Mouse (Mus musculus): ENCODE results near the gene Krt78. TPM values are rescaled to one million over a fixed set of nuclear protein-coding genes. Genes with fewer than 3 reads are reported as not detected.
"Not testable (repeated sequence)": the region's sequence is repeated elsewhere in the genome, so short reads cannot be mapped to it uniquely, and the experiment has no call there.

The Krt78 gene
- total RNA-seq (2021): not detected
- long read RNA-seq, experiment 1: 0 reads
- long read RNA-seq, experiment 2: 0 reads

DNA sequence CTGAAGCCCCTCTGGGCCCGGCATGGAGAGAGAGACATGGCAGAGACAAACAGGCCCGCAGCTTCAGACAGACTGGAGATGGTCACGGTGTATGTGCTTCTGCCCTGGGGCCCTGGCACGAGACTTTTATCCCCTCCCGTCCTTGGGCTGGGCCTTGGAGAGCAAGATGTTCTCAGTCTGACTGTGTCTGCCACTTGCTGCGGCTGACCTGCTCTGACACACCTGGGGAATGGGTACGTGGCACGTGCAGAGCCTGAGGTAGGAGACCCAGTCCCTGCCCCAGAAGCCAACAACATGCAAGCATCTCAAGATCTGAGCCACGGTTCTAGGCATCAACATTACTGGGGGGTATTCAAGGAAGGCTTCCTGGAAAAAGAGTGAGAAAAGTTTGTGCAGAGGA lies at the start of gene Krt78:
TSS of gene Krt78 (minus strand) at position 101 of the 400 bp plus-strand sequence.
- intact Hi-C loops (cut with DNase I; ENCODE audit: low total_unique reads): no loop called here
- no peak for DNase-seq

- intact Hi-C loops (cut with DNase I; ENCODE audit: low total_unique reads): no loop called here
- DNase-seq: no peak
These were observed 49.4 kb upstream of the Krt78 start for GRCm38 (mm10) chr15:102003516-102003915.

- intact Hi-C loops (cut with DNase I; ENCODE audit: low total_unique reads): no loop called here
- peak; percentile 59 for DNase-seq
These were observed 48.8 kb upstream of the Krt78 start for GRCm38 (mm10) chr15:102002646-102003488.

GRCm38 (mm10) chr15:101999676-102000335 lies 45.7 kb upstream of the Krt78 start:
- no peak for DNase-seq

DNA sequence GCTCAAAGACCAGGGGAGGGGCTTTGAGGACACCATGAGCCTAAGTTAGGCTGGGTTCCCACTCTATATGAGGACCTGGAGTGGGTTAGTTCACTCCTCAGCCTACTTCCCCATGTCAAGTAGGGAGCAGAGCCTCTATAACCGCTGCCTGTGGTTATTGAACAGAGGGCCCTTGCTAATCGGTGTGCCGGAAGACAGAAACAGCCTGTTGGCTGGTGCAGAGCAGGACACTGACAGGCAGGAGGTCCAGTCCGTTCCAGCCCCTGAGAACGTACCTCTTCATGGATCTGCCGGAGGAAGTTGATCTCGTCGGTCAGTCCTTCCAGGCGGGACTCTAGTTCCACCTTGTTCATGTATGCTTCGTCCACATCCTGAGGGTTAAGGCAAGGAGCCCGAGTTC lies 45.1 kb upstream of the Krt78 start:
- intact Hi-C loops (cut with DNase I; ENCODE audit: low total_unique reads): no loop called here
- no peak for DNase-seq

More at GRCm38 (mm10) chr15:101999676-102000335, 45.7 kb upstream of the Krt78 start:
- intact Hi-C loops (cut with DNase I; ENCODE audit: low total_unique reads): no loop called here

- intact Hi-C loops (cut with DNase I; ENCODE audit: low total_unique reads); DNase-seq: not testable (repeated sequence)
These were observed 42.5 kb upstream of the Krt78 start for GRCm38 (mm10) chr15:101996450-101997078.

- intact Hi-C loops (cut with DNase I; ENCODE audit: low total_unique reads): no loop called here
- no peak for DNase-seq
These were observed 41.6 kb upstream of the Krt78 start for GRCm38 (mm10) chr15:101995484-101996236.

- no peak for DNase-seq
- intact Hi-C loops (cut with DNase I; ENCODE audit: low total_unique reads): no loop called here
These were observed 40.3 kb upstream of the Krt78 start for GRCm38 (mm10) chr15:101994365-101994764.

GRCm38 (mm10) chr15:101990946-101991345 lies 36.9 kb upstream of the Krt78 start:
- intact Hi-C loops (cut with DNase I; ENCODE audit: low total_unique reads): loop anchor here (2.0 kb wide), 1 partner anchor 74 kb away; no protein-coding TSS in a partner anchor
- no peak for DNase-seq

- DNase-seq: no peak
- intact Hi-C loops (cut with DNase I; ENCODE audit: low total_unique reads): no loop called here
These were observed 34.6 kb upstream of the Krt78 start for GRCm38 (mm10) chr15:101988714-101989113.

- DNase-seq: peak; percentile 72
- intact Hi-C loops (cut with DNase I; ENCODE audit: low total_unique reads): no loop called here
These were observed 34.0 kb upstream of the Krt78 start for GRCm38 (mm10) chr15:101988119-101988518.

DNA sequence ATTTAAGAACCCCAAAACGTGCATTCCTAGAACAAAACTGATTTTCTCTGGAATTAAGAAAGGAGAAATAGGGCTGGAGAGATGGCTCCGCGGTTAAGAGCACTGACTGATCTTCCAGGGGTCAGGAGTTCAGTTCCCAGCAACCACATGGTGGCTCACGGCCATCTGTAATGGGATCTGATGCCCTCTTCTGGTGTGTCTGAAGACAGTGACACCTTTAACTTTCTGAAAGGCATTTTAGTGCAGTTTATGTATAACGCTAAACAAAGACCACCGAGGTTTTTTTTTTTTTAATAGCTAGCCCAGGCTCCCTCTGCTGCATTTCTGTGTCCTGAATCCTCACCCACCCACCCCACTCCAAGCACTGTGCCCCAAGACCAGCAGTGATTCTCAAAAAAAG lies 30.7 kb upstream of the Krt78 start:
- intact Hi-C loops (cut with DNase I; ENCODE audit: low total_unique reads): loop anchor here (2.0 kb wide), 1 partner anchor 646 kb away; no protein-coding TSS in a partner anchor

DNA sequence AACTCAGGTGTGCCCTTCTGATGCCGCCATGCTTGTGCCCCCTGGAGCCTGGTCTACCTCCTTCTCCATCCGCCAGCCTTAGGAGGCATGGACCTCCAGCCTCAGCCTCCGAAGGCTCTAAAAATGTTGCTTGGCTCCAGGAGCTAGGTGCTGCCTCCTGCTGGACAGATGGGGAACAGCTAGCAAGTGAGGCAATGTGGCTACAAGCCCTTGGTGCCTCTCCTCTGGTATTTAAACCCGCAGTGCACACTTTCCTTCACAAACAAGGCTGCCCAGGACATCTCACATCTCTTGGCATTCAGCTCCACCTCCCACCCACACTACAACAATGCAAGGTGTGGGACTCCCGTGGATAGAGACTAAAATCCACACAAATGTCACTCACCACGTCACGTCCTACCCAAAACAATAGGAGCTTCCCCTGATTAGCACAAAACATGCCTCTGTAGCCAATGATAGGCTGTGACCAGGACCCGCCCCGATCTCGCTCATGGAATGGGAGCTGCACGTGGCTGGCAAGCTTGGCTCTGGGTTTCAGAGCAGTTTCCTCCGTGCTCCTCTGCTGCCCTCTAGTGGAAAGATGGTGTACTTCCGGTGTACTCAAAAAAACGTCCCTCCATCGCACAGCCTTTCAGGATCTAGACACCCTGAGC lies 30.0 kb upstream of the Krt78 start:
- peak; percentile 89 for DNase-seq
- intact Hi-C loops (cut with DNase I; ENCODE audit: low total_unique reads): loop anchor here (2.0 kb wide), 1 partner anchor 645 kb away; no protein-coding TSS in a partner anchor

More for the DNA sequence above, 30.7 kb upstream of the Krt78 start:
- no peak for DNase-seq

DNA sequence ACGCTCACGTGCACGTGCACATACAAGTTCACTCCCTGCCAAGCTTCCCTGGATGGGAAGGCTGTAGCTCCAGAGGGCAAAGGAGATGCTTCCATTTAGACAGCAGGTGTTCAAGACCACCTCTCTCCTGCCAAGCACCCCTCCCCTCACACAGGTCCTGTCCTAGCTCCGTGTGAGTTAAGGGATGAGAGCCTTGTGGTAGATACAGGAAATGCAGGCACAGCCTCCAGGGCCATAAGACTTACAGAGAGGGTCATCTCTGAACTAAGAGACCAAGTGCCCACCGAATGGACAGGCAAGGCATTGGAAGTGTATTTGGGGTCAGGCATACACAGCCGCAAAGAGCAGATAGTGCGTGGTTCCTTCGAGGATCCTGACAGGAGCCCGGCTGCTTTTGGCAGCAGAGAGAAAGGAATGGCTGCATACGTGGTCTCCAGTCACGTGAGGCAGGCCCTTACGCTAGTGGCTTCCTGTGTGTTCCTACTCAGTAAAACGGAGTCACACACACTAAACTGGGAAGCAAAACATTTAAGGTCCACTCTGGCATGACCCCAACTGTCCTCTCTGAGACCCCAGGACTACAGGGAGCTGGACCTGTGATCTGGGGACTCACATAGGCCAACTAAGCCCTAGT lies 29.3 kb upstream of the Krt78 start:
- intact Hi-C loops (cut with DNase I; ENCODE audit: low total_unique reads): no loop called here
- DNase-seq: no peak

DNA sequence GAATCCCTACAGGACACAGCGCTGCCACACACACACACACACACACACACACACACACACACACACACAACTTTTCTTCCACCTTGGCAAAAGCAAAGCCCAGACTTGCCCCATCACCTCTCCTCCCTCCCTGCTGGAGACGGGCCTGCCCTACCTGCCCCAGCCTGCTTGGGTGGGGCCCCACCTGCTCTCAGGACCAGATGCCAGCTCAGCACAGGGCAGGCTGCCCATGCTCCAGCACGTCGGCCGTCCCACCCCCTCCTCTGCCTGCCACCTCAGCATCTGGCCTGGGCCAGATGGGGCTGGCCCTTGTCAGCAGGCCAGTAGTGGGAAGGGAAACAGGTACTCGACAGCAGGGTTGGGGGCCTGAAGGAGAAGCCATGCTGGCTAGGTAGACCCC lies 26.8 kb upstream of the Krt78 start:
- peak; percentile 47 for DNase-seq
- intact Hi-C loops (cut with DNase I; ENCODE audit: low total_unique reads): no loop called here

GRCm38 (mm10) chr15:101977043-101977726 lies 23.1 kb upstream of the Krt78 start:
- DNase-seq: peak; percentile 96
- intact Hi-C loops (cut with DNase I; ENCODE audit: low total_unique reads): no loop called here

GRCm38 (mm10) chr15:101976641-101977040 lies 22.6 kb upstream of the Krt78 start:
- DNase-seq: no peak
- intact Hi-C loops (cut with DNase I; ENCODE audit: low total_unique reads): no loop called here

GRCm38 (mm10) chr15:101976023-101976422 lies 21.9 kb upstream of the Krt78 start:
- peak; percentile 78 for DNase-seq
- intact Hi-C loops (cut with DNase I; ENCODE audit: low total_unique reads): no loop called here

Measured in gastrocnemius, postnatal 14 days (tissue).